Mouse (Mus musculus) hindbrain, postnatal 0 days (tissue): Measurements from ENCODE around the gene Slmap. TPM values are rescaled to one million over a fixed set of nuclear protein-coding genes. Genes with fewer than 3 reads are reported as not detected.

Experiments used
- ATAC-seq: fragments of 200-750 bp; cut with Nextera tagmentation; 2 replicates; pipeline ENCODE4 v1.8.0; 2017; ENCODE audit warnings: mild to moderate bottlenecking, moderate TSS enrichment, moderate library complexity
- DNase-seq: peaks from one replicate; pipeline ENCODE4 v3.0.0-alpha.2; 2015; ENCODE audit warnings: low spot score
- H3K27ac ChIP-seq: fragments of 300-500 bp; sonication (generic); 2 replicates; pipeline ENCODE4 v1.5.1; 2014; ENCODE audit warnings: mild to moderate bottlenecking
- H3K27me3 ChIP-seq: fragments of 300-500 bp; sonication (generic); 2 replicates; pipeline ENCODE4 v1.6.1; 2014; ENCODE audit warnings: low read length, mixed read lengths; ENCODE audit not compliant: insufficient read depth
- H3K36me3 ChIP-seq: fragments of 300-500 bp; sonication (generic); 2 replicates; pipeline ENCODE4 v1.6.1; 2014; ENCODE audit warnings: low read length, mixed read lengths; ENCODE audit not compliant: insufficient read depth
- H3K4me1 ChIP-seq: fragments of 300-500 bp; sonication (generic); 2 replicates; pipeline ENCODE4 v1.6.1; 2014; ENCODE audit warnings: antibody characterized with exemption, low read length, mixed read lengths; ENCODE audit not compliant: insufficient read depth
- H3K4me2 ChIP-seq: fragments of 300-500 bp; sonication (generic); 2 replicates; pipeline ENCODE4 v1.6.1; 2014; ENCODE audit warnings: low read depth, mild to moderate bottlenecking, low read length, moderate library complexity, mixed read lengths
- H3K4me3 ChIP-seq: fragments of 300-500 bp; sonication (generic); 2 replicates; pipeline ENCODE4 v1.5.1; 2014; ENCODE audit warnings: low read length
- H3K9ac ChIP-seq: fragments of 300-500 bp; sonication (generic); replicated peaks from 2 replicates; pipeline ENCODE4 v1.6.1; 2014; ENCODE audit warnings: mild to moderate bottlenecking, low read length, moderate library complexity, mixed read lengths
- H3K9me3 ChIP-seq: fragments of 300-500 bp; sonication (generic); 2 replicates; pipeline ENCODE4 v1.6.1; 2016; ENCODE audit warnings: low read length, mixed read lengths
- CTCF ChIP-seq: IDR thresholded peaks from 2 replicates; pipeline ENCODE4 v1.5.1; 2016; ENCODE audit warnings: antibody characterized with exemption, control low read depth, low read depth
- WGBS: fragments of 180-500 bp; shearing (Covaris S2); extraction: QIAGEN DNeasy Blood & Tissue Kit; methylation state at CpG from one replicate; pipeline ENCODE4 v1.1.7; 2014; 5-methylcytosine and 5-hydroxymethylcytosine counted together
- polyA plus RNA-seq: library from polyadenylated mRNA; unstranded; fragments of >200 nt; fragmentation: Nextera tagmentation; extraction: Ambion mirVana; gene quantifications from 2 replicates; pipeline ENCODE4 v1.2.1, GENCODE M21; 2015
- total RNA-seq: library from RNA; depleted of rRNA; stranded (reverse); fragments of >200 nt; gene quantifications from 2 replicates; pipeline ENCODE4 v1.2.3, GENCODE M21; 2014

Slmap gene
- total and polyA plus RNA-seq, 2 experiments from 2014 or later = 11.7 to 16.1 TPM

DNA sequence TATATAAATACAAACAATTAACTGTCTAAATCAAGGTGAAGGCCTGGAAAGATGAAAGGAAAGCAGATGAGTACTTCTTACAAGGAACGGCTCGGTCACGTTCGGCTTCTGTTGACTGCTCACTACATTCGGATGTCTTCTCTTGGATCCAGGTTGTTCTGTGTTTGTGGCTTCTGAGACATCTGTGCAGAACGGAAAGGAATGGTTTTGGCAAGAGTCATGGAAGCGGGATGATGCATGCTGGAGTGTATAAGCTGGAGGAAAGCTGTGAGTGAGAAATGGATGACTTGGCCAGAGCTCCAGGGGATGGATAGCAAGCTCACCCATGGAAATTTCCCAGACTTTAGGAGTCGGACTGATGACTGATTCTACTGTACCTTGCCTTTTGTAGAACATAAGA lies 16.0 kb upstream of the Slmap start:
- WGBS = 93% methylated on average over 8 of the region's 8 CpGs
- Histone ChIP-seq H3K36me3 (no peaks in the 10 kb centered on the region), H3K4me3 (no peak overlapping the region), H3K27ac (no peak overlapping the region), H3K27me3 (no peaks in the 10 kb centered on the region), H3K4me2 (no peak overlapping the region), H3K4me1 (no peaks in the 10 kb centered on the region), H3K9me3 (no peaks in the 10 kb centered on the region), H3K9ac (no peak overlapping the region)
- ATAC-seq (no peak), DNase-seq (no peak)
- no peak for TF ChIP-seq CTCF

DNA sequence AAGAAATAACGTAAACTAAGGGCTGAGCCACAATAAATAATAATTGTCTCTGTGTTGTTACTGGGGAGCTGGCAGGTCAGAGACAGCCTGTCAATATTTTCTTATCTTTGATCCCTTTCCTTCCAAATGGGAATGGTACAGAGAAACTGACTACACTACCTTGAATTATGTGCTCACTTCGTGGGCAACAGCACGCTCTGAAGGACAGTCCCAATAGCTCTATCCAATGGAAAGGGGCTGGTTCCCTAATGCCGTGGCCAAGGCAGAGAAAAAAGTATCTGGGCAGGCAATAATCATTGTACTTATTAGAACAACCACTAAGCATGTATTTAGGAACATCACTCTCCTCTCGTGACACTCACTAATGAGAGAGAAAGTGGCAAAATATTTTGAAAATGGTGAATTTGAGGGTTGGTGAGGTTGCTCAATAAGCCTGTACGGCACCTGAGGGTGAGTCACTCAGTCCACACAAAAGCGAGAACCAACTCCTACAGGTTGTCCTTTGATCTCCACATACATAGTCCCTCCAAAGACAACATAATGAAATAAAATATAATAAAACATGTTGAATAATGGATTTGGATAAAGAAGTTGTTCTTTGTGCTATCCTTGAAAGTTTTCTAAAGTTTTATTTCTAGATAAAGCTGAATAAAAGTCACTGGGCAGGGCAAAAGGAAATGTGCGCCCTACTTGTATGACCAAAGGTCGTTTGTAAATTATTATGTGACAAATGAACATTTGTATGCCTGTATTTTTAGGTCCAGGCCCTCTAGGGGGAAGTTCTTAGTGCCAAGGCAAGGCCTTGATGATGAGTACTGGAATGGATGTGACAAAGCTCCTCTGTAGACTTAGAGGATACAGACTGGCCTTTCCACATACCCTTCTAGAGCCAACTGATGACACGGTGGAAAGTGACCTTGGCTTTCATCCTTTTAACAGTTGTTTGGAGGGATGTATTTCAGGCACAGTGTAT lies 13.1 kb upstream of the Slmap start:
- Histone ChIP-seq H3K4me2 (no peak overlapping the region), H3K9me3 (no peaks in the 10 kb centered on the region), H3K27ac (no peak overlapping the region), H3K27me3 (no peaks in the 10 kb centered on the region), H3K9ac (no peak overlapping the region), H3K4me3 (no peak overlapping the region), H3K4me1 (no peaks in the 10 kb centered on the region), H3K36me3 (no peaks in the 10 kb centered on the region)
- no peak for TF ChIP-seq CTCF
- no peak for ATAC-seq
- DNase-seq = no peak
- 81% methylated on average over 10 of the region's 10 CpGs for WGBS

DNA sequence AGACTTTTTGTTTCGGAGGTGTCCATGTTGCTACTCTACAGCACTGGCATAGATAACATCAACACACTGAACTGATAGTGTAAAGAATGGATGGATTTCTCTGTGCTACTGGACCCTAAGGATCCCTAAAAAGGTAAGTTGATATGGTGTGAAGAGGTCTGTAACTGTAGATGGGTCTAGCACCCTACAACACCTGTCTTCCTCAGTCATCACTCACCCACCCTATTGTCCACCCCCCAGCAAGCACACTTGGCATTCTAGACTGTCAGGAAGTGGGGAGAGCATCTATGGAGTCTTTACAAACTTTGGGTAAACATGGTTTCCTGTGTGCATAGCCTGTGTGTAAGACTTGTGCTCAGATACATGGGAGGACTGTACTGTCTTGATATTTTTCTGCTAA lies 7.4 kb upstream of the Slmap start:
- H3K4me3 ChIP-seq = no peak overlapping the region
- no peak overlapping the region for H3K4me2 ChIP-seq
- no peak for TF ChIP-seq CTCF
- H3K9me3 ChIP-seq = no peaks in the 10 kb centered on the region
- H3K36me3 ChIP-seq = no peaks in the 10 kb centered on the region
- H3K4me1 ChIP-seq = no peaks in the 10 kb centered on the region
- DNase-seq (no peak), ATAC-seq (no peak)
- no peak overlapping the region for H3K27ac ChIP-seq
- WGBS = 98% methylated on average over 1 of the region's 1 CpGs
- H3K9ac ChIP-seq = no peak overlapping the region
- H3K27me3 ChIP-seq = no peaks in the 10 kb centered on the region

DNA sequence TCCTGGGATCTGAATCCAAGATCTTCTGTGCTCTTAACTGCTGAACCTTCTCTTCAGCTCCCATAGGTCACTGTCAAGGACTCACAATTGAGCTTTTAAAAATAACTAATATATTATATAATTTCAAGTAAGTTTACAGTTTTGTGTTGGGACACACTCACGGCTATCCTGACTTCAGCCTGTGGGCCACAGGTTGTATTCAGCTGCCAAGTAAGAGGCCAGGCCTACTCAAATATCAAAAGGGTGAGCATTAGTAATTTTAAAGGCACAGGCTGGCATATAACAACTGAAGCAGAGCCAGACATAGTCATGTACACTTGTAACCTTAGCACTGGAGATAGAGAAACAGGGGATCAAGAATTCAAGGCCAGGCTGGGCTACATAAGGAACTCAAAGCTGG lies 5.8 kb upstream of the Slmap start:
- H3K27me3 ChIP-seq = no peaks in the 10 kb centered on the region
- no peak overlapping the region for H3K9ac ChIP-seq
- no peak overlapping the region for H3K4me2 ChIP-seq
- TF ChIP-seq CTCF = no peak
- H3K4me1 ChIP-seq = no peaks in the 10 kb centered on the region
- no peak for DNase-seq
- H3K9me3 ChIP-seq = no peaks in the 10 kb centered on the region
- H3K4me3 ChIP-seq = no peak overlapping the region
- H3K36me3 ChIP-seq = no peaks in the 10 kb centered on the region
- no peak for ATAC-seq
- WGBS = 68% methylated on average over 1 of the region's 1 CpGs
- H3K27ac ChIP-seq = no peak overlapping the region

DNA sequence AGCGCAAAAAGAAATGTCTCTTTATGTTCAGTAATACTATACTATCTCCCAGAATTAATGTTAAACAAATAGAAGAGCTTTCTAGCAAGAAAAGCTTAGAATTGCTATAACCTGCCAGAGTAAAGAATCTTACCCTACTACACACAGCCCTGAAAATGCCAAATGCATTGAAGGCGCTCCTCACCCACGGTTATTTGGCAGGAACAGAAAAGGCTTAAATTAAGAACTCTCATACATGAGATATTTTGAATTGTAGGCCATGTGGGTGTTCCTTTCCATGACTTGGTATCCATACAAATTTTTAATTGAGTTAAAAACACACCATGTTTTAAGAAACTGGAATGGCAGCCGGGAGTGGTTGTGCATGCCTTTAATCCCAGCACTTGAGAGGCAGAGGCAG lies 4.5 kb upstream of the Slmap start:
- no peak overlapping the region for H3K4me2 ChIP-seq
- no peak overlapping the region for H3K27ac ChIP-seq
- H3K27me3 ChIP-seq = no peaks in the 10 kb centered on the region
- H3K9ac ChIP-seq = no peak overlapping the region
- H3K4me1 ChIP-seq = 0 out of 2 replicates have a peak, but pooled peaks cover 3% of the 10 kb centered on the region
- ATAC-seq (no peak), DNase-seq (no peak)
- 84% methylated on average over 4 of the region's 4 CpGs for WGBS
- TF ChIP-seq CTCF = no peak
- no peaks in the 10 kb centered on the region for H3K9me3 ChIP-seq
- H3K4me3 ChIP-seq = no peak overlapping the region
- no peaks in the 10 kb centered on the region for H3K36me3 ChIP-seq

DNA sequence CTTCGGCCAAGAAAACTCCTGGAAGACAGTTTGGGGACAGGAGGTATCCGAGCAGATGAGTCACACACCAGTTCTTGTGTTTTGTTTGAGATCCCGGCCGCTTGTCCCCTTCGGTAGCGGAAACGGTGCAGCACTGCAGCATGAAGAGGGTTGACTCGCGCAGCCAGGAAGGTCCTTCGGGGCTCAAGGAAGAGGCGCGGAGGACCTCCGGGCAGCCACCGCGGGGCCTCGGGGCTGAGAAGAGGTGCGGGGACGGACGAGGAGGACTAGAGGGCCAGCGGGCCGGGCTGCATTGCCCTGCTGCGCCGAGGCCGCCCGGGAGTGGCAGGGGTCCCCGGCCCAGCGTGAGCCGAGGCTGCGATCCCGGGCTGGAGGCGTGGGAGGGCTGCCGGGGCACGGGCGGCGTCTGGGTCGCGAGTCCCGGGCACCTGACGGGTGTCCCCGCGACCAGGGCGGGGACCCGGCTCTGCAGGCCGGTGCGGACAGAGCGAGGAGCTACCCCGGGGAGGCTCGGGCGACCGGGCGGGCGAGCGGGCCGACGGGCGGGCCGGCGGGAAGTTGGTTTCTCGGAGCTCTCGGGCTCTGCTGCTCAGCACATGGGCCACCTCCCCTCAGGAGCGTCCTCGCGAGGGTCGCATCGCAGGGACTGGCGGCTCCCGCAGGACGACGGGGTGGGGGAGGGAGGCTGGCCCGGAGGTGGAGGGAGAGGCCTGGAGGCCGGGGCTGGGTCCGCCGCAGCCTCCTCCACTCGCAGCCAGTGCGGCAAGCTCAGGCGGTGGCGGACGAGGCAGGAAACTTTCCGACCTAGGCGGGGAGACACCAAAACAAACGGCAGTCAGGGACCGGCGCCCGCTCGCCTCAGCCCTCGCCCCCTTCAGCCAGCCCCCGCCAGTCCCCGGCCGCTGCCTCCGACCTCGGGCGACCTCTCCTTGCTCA lies 642 bp downstream of the Slmap start:
- Histone ChIP-seq H3K4me2 (peak overlapping the region; percentile 95), H3K9ac (peak overlapping the region; percentile 84), H3K9me3 (no peaks in the 10 kb centered on the region), H3K36me3 (no peaks in the 10 kb centered on the region), H3K4me1 (peaks cover 23% of the 10 kb centered on the region), H3K4me3 (peak overlapping the region; percentile 88), H3K27ac (peak overlapping the region; percentile 88), H3K27me3 (no peaks in the 10 kb centered on the region)
- no peak for TF ChIP-seq CTCF
- under 1% methylated on average over 89 of the region's 92 CpGs for WGBS
- ATAC-seq (peak; percentile 82), DNase-seq (peak; percentile 63)
